Mouse (Mus musculus) fat pad, adult 2 months (tissue): Measurements from ENCODE around the gene Nrde2.

Source experiments
- DNase-seq: peaks from one replicate; pipeline ENCODE4 v3.0.0-alpha.2; 2011; ENCODE audit warnings: low read depth, low spot score; ENCODE audit errors: extremely low read depth

Nrde2 gene

GRCm38 (mm10) chr12:100180802-100181201, 21.3 kb upstream of the Nrde2 start:
- DNase-seq, result no peak

GRCm38 (mm10) chr12:100178898-100179440, 19.5 kb upstream of the Nrde2 start:
- DNase-seq, result no peak

DNA sequence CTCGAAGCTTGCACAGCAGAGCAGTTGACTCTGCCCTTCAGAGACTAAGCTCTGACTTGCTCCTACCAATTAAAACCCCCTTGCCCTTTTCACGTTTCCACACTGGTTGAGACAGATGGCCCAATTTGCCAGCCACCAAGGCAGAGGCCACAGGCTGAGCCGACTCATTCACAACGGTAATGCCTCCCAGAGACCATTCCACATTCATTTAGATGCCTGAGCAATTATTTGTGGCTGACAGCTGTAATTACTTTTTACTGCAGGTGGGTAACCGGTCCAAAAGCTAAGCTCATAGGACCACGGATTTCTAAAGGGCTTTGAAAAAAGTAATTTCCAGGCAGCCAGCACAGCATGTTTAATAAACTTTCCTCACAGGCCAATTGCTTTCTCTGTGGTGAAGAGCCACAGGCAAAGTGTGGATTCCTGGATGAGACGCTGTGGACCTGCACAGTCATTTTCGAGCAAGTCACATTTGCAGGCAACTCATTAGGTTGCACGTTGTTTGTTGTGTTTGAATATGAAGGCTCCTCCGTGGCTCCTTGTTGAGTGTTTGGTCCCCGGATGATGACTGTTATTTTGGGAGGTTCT, 17.1 kb upstream of the Nrde2 start:
- DNase-seq, result no peak

GRCm38 (mm10) chr12:100172481-100172880, 13.0 kb upstream of the Nrde2 start:
- no peak for DNase-seq

GRCm38 (mm10) chr12:100167931-100168871, 8.7 kb upstream of the Nrde2 start:
- no peak for DNase-seq

DNA sequence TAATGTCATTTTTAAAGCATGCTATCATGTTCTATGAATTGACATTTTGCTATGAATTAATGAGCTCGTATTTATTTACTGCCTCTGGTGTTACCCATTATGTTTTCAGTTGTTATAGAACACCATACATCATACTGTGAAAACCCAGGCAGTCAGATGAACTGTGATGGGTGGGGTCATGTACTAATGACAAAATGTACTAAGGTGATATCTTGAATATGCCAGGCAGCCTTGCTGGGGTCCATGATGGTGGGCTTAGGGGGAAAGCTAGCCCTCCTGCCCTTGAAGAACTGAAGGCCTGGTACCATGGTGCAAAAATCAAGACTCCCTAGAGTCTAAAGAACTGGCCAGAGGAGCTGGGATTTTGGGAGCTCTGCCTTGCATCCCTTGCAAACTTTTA, 8.0 kb upstream of the Nrde2 start:
- no peak for DNase-seq

DNA sequence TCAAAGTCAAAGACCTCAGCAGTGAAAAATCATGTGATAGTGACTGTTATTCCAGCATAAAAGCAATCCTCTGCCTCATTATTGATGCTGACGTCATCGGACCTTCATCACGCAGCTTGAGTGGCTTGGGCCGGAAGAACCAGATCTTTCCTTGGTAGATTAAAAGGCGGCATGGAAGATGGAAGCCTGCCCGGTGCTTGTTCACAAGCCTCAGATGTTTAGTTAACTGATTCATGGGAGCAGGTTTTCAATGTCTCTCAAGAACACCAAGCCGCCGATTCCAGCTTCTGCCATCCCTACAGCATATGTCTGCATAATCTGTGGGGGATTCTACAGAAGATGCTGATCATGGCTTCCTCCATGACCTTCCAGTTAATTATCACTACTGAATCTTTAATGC, 7.5 kb upstream of the Nrde2 start:
- DNase-seq, result no peak

DNA sequence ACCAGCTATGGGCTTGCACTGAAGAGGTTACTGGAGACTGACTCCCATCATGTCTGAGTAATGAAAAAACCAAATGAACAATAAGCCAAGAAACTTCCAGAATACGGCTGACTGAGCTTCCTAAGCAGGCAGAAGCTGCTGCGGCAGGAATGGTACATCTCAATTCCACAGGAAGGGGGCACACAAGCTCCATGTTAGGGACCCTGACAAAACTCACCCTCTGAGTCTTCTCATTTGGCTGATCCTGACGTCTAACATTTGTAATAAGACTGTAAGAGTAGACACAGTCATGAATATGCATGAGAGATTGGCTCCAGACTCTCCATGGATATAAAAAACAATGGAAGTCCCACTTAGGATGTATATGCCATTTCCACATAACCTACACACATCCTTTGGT, 6.7 kb upstream of the Nrde2 start:
- no peak for DNase-seq

- DNase-seq, result no peak
Measured at GRCm38 (mm10) chr12:100164991-100165500, 5.6 kb upstream of the Nrde2 start.

GRCm38 (mm10) chr12:100152466-100152865, 7.0 kb downstream of the Nrde2 start:
- DNase-seq, result no peak

GRCm38 (mm10) chr12:100144269-100144668, 15.2 kb downstream of the Nrde2 start:
- no peak for DNase-seq

GRCm38 (mm10) chr12:100143737-100144136, 15.7 kb downstream of the Nrde2 start:
- no peak for DNase-seq

DNA sequence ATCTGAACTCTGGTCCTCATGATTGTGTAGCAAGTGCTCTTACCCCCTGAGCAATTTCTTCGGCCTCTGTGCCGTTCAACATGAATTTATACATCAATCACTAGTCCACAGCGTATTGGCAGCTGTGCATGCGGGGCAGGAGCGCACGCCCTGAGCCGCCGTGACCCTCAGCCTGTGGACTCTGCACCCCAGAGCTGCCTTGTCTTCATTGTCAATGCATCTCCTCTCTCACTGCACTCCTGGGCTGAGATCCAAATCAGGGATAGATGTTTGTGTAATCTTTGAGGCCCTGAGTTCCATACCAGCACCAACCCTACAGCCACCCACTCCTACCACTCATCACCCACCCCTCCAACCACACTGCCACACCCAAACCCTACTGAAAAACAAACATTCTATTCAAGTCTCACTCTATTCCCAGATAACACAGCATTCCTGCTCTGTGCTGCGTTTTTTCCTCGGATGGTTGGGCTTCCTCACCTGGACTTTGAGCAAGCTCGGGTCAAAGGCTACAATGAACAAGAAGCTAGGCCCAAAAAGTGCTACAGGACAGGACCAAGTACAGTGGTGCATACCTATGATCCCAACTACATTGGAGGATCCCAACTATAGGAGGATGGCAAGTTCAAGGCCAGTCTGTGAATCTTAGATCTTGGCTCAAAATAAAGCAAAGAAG, 16.5 kb downstream of the Nrde2 start:
- no peak for DNase-seq

DNA sequence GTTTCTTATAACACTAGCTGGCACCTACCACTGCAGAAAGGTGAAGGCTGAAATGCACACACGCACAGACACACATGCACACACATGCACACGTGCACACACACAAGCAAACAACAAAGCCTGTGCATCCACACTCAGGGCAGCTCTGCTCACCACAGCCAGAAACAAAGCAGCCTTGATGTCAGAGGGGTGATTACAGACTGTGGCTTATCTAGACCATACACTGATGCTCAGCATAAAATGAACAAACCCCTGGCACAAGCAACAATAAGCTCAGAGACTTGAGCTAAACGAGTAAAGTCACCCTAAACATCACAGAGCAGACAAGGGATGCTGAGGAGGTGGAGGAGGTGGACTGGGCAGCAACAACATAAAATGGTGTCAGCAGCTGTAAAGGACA, 24.3 kb downstream of the Nrde2 start:
- DNase-seq, result no peak

- DNase-seq, result no peak
Measured at GRCm38 (mm10) chr12:100134395-100134936, 25.0 kb downstream of the Nrde2 start.

DNA sequence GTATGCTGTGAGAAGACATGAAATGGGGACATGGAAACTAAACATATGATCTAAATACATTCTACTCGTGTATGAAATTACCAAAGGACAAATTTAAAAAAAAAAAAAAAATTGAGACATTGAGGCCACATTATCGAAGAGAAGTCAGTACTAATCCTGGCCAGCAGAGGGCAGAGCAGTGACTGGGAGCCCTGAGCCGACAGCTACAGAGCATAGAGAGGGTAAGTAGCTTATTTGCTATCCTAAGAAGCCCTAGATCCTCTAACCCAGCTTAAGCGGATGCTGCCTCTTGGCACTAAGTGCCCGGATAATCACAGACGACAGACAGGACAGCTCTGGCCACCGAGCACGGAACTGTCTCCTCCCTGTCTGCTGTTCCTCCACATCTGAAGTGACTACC, 27.8 kb downstream of the Nrde2 start:
- no peak for DNase-seq

DNA sequence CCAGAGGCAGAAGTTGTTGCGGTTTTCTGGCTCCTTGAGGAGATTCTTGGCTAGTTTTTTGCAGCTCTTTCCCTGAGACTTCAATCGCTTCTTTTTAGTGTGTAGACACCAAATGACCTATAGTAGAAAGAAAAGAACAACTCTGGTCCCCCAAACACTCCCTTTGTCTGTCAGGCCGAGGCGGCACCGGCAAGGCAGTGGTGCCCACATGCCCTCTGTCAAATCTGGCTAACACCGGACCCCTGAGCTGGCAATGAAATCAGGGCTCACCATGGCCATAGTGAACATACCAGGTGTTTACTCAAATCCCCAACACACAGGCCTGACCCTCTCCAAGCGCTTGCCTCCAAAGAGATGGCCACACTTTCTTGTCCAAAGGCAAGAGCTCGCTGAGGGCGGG, 28.3 kb downstream of the Nrde2 start:
- DNase-seq, result no peak

DNA sequence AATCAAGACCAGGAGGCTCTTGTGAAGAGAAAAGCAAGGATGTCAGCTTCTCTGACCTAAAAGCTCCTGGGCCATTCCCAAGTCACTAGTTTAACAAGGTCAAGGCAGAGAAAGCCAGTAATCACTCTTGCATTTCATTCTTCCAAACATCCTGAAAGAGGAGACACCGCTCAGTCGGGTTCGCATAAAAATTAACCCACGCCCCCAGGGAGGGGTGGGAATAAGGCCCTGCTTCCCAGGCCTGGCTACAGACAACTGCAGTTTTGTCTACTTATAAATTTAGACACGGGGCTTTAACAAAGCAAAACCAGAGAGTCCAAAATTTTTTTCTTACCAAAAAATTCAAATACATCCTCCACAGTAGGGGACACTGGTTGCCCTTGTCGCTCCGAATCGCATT, 30.5 kb downstream of the Nrde2 start:
- DNase-seq, result no peak

- DNase-seq, result no peak
Measured at GRCm38 (mm10) chr12:100128522-100128921, 30.9 kb downstream of the Nrde2 start.

GRCm38 (mm10) chr12:100127866-100128480, 31.5 kb downstream of the Nrde2 start:
- DNase-seq, result no peak
